In genomic region chr19:56386095-56386494, GRCm38 (mm10) we compare ENCODE assay signal across 30 mouse cellular contexts. TPM values are rescaled to one million over a fixed set of nuclear protein-coding genes. Genes with fewer than 3 reads are reported as not detected.
"Had no signal": no experiment of that assay in that cellular context is flagged by ENCODE, and none has a peak within 500 bp of the region (broad histone marks: within the 10 kb centered on the region; RNA-seq: fewer than 3 reads in every experiment).

No protein-coding gene starts in this region.

- H3K9ac ChIP-seq: heart, embryonic 12.5 days; heart, embryonic 13.5 days; heart, embryonic 15.5 days; hindbrain, embryonic 12.5 days; hindbrain, embryonic 13.5 days; hindbrain, embryonic 14.5 days; hindbrain, embryonic 15.5 days; intestine, embryonic 15.5 days; kidney, embryonic 15.5 days had no signal

- H3K27me3 ChIP-seq: heart, embryonic 12.5 days; heart, embryonic 13.5 days; heart, embryonic 15.5 days; hindbrain, embryonic 12.5 days; hindbrain, embryonic 13.5 days; hindbrain, embryonic 15.5 days; intestine, embryonic 15.5 days; kidney, embryonic 15.5 days had no signal

- DNase-seq: heart, postnatal 14 days; heart, postnatal 36 days; heart, postnatal 4 days; kidney, adult 11 months; kidney, adult 18-20 months; kidney, adult 2 months; kidney, adult 8-10 months; kidney, adult 9 months; kidney, postnatal 10 days; kidney, postnatal 14 days; kidney, postnatal 25 days; kidney, postnatal 36 days; kidney, postnatal 4 days; layer of hippocampus, adult 9-11 months; layer of hippocampus, postnatal 36 days had no signal

- H3K36me3 ChIP-seq: hindbrain, embryonic 10.5 days; hindbrain, embryonic 12.5 days; hindbrain, embryonic 13.5 days; hindbrain, embryonic 15.5 days; intestine, embryonic 15.5 days; kidney, embryonic 15.5 days had no signal

- H3K27ac ChIP-seq: heart, embryonic 13.5 days; heart, embryonic 15.5 days; hindbrain, embryonic 10.5 days; hindbrain, embryonic 12.5 days; hindbrain, embryonic 13.5 days; hindbrain, embryonic 14.5 days; hindbrain, embryonic 15.5 days; hindbrain, postnatal 0 days; intestine, embryonic 15.5 days; kidney, embryonic 15.5 days; kidney, postnatal 0 days; layer of hippocampus, adult 2 months; left cerebral cortex, adult 2 months had no signal

- H3K9me3 ChIP-seq: heart, embryonic 12.5 days; heart, embryonic 13.5 days; heart, embryonic 15.5 days; hindbrain, embryonic 10.5 days; hindbrain, embryonic 12.5 days; hindbrain, embryonic 13.5 days; hindbrain, embryonic 15.5 days; intestine, embryonic 15.5 days; kidney, embryonic 15.5 days had no signal

- H3K4me1 ChIP-seq: hindbrain, embryonic 10.5 days; hindbrain, embryonic 12.5 days; hindbrain, embryonic 13.5 days; hindbrain, embryonic 15.5 days; intestine, embryonic 15.5 days; kidney, embryonic 15.5 days had no signal

- H3K4me3 ChIP-seq: heart, embryonic 12.5 days; heart, embryonic 13.5 days; heart, embryonic 15.5 days; hindbrain, embryonic 10.5 days; hindbrain, embryonic 12.5 days; hindbrain, embryonic 13.5 days; hindbrain, embryonic 15.5 days; intestine, embryonic 15.5 days; kidney, embryonic 15.5 days; layer of hippocampus, adult 2 months; left cerebral cortex, adult 2 months had no signal

RNA-seq across cellular contexts. Expression of gene Nrap, which starts 3.7 kb away (rescaled TPM):
- polyA plus RNA-seq: inflammation-experienced regulatory T-cells, adult 6 months had no signal
